Mouse (Mus musculus): ENCODE results near the gene Gm17332. TPM values are rescaled to one million over a fixed set of nuclear protein-coding genes. Genes with fewer than 3 reads are reported as not detected.

The Gm17332 gene
- not detected for polyA plus RNA-seq (2017; shearing (Covaris generic))

GRCm38 (mm10) chr11:31182362-31182761, at the start of gene Gm17332:
Gm17332 (minus strand) TSS chr11:31182462.

Other genes starting within 250 kb of the Gm17332 start
- 9.3 TPM for gene Erlec1, start 228.1 kb downstream of the Gm17332 start, polyA plus RNA-seq (2017; shearing (Covaris generic))
- 8.3 TPM for gene Chac2, start 196.1 kb downstream of the Gm17332 start, polyA plus RNA-seq (2017; shearing (Covaris generic))
- 0.64 TPM for gene Stc2, start 187.6 kb upstream of the Gm17332 start, polyA plus RNA-seq (2017; shearing (Covaris generic))